Mouse (Mus musculus): ENCODE data around the gene Ogfod1.

The Ogfod1 gene

GRCm38 (mm10) chr8:94076461-94077192, 39.6 kb downstream of the Ogfod1 start:
- no peak for DNase-seq

GRCm38 (mm10) chr8:94087964-94088363, 51.0 kb downstream of the Ogfod1 start:
- DNase-seq, result no peak

GRCm38 (mm10) chr8:94089715-94090114, 52.7 kb downstream of the Ogfod1 start:
- no peak for DNase-seq

GRCm38 (mm10) chr8:94092848-94093247, 55.9 kb downstream of the Ogfod1 start:
- no peak for DNase-seq

GRCm38 (mm10) chr8:94094281-94094680, 57.3 kb downstream of the Ogfod1 start:
- DNase-seq, result no peak

- peak; percentile 100 for DNase-seq
Observed at GRCm38 (mm10) chr8:94098081-94098974, 61.3 kb downstream of the Ogfod1 start, which contains the start of gene Bbs2. Gene Bbs2, minus strand, starts transcription at chr8:94098928.

- no peak for DNase-seq
Observed at GRCm38 (mm10) chr8:94098996-94099395, 62.0 kb downstream of the Ogfod1 start.

- peak; percentile 63 for DNase-seq
Observed at GRCm38 (mm10) chr8:94104146-94104545, 67.1 kb downstream of the Ogfod1 start.

GRCm38 (mm10) chr8:94107871-94108270, 70.9 kb downstream of the Ogfod1 start:
- no peak for DNase-seq

- no peak for DNase-seq
Observed at GRCm38 (mm10) chr8:94109396-94109795, 72.4 kb downstream of the Ogfod1 start.

GRCm38 (mm10) chr8:94109835-94110234, 72.8 kb downstream of the Ogfod1 start:
- DNase-seq, result no peak

GRCm38 (mm10) chr8:94110526-94111177, 73.7 kb downstream of the Ogfod1 start:
- peak; percentile 31 for DNase-seq

- no peak for DNase-seq
Observed at GRCm38 (mm10) chr8:94113435-94113834, 76.4 kb downstream of the Ogfod1 start.

- no peak for DNase-seq
Observed at GRCm38 (mm10) chr8:94113972-94114371, 77.0 kb downstream of the Ogfod1 start.
